Mouse (Mus musculus) hindbrain, embryonic 14.5 days (tissue): ENCODE data around the gene Arl4a. TPM values are rescaled to one million over a fixed set of nuclear protein-coding genes. Genes with fewer than 3 reads are reported as not detected.
A peak's percentile ranks its signal among the peaks of the same experiment; 100 is the strongest.

Experiments used
- ATAC-seq: fragments of 200-750 bp; cut with Nextera tagmentation; 2 replicates; pipeline ENCODE4 v1.8.0; 2017; ENCODE audit warnings: moderate number of reproducible peaks, mild to moderate bottlenecking, moderate TSS enrichment, moderate library complexity; ENCODE audit not compliant: low FRiP score
- DNase-seq: peaks from one replicate; pipeline ENCODE4 v3.0.0-alpha.2; 2015; ENCODE audit warnings: low spot score
- H3K27ac ChIP-seq: fragments of 300-500 bp; sonication (generic); 2 replicates; pipeline ENCODE4 v1.5.1; 2014; ENCODE audit warnings: mild to moderate bottlenecking, moderate library complexity
- H3K27me3 ChIP-seq: fragments of 300-500 bp; sonication (generic); 2 replicates; pipeline ENCODE4 v1.6.1; 2014; ENCODE audit warnings: mild to moderate bottlenecking, low read length, mixed read lengths; ENCODE audit not compliant: control insufficient read depth, insufficient read depth
- H3K36me3 ChIP-seq: fragments of 300-500 bp; sonication (generic); replicated peaks from 2 replicates; pipeline ENCODE4 v1.6.1; 2014; ENCODE audit not compliant: control insufficient read depth, insufficient read depth
- H3K4me1 ChIP-seq: fragments of 300-500 bp; sonication (generic); replicated peaks from 2 replicates; pipeline ENCODE4 v1.6.1; 2014; ENCODE audit warnings: antibody characterized with exemption, low read length, mixed read lengths; ENCODE audit not compliant: control insufficient read depth, insufficient read depth
- H3K4me2 ChIP-seq: fragments of 300-500 bp; sonication (generic); replicated peaks from 2 replicates; pipeline ENCODE4 v1.6.1; 2014; ENCODE audit warnings: mild to moderate bottlenecking, moderate library complexity
- H3K4me3 ChIP-seq: fragments of 300-500 bp; sonication (generic); replicated peaks from 2 replicates; pipeline ENCODE4 v1.5.1; 2014; ENCODE audit warnings: mild to moderate bottlenecking, low read length
- H3K9ac ChIP-seq: fragments of 300-500 bp; sonication (generic); 2 replicates; pipeline ENCODE4 v1.6.1; 2014
- H3K9me3 ChIP-seq: fragments of 300-500 bp; sonication (generic); 2 replicates; pipeline ENCODE4 v1.6.1; 2016; ENCODE audit warnings: low read length; ENCODE audit not compliant: control insufficient read depth
- WGBS: fragments of 180-500 bp; shearing (Covaris S2); extraction: QIAGEN DNeasy Blood & Tissue Kit; methylation state at CpG from one replicate; pipeline ENCODE4 v1.1.7; 2014; 5-methylcytosine and 5-hydroxymethylcytosine counted together
- polyA plus RNA-seq: library from polyadenylated mRNA; unstranded; fragments of >200 nt; fragmentation: Nextera tagmentation; extraction: Ambion mirVana; gene quantifications from 2 replicates; pipeline ENCODE4 v1.2.1, GENCODE M21; 2014

Arl4a gene
- polyA plus RNA-seq, 1 experiment from 2014 or later, result 150 TPM

GRCm38 (mm10) chr12:39956396-39956795 lies 81.4 kb downstream of the Arl4a start:
- DNase-seq (peak; percentile 82), ATAC-seq (peak; percentile 96)
- H3K36me3 ChIP-seq, result no peaks in the 10 kb centered on the region
- 12% methylated on average over 15 of the region's 15 CpGs for WGBS
- peak overlapping the region; percentile 21 for H3K4me3 ChIP-seq
- H3K4me2 ChIP-seq, result peak overlapping the region; percentile 51
- H3K9ac ChIP-seq, result peak overlapping the region; percentile 47
- no peaks in the 10 kb centered on the region for H3K27me3 ChIP-seq
- H3K4me1 ChIP-seq, result 0 out of 2 replicates have a peak, but pooled peaks cover 21% of the 10 kb centered on the region
- H3K27ac ChIP-seq, result peak overlapping the region; percentile 27
- no peaks in the 10 kb centered on the region for H3K9me3 ChIP-seq

Other genes with a start within 250 kb of the Arl4a start
- not detected in 2 replicates for gene Scin, start 96.2 kb upstream of the Arl4a start, polyA plus RNA-seq
- 0.10 TPM in 1 of 2 replicates, not detected in the other for gene Lsmem1, start 161.5 kb upstream of the Arl4a start, polyA plus RNA-seq
- gene Ifrd1, start 210.5 kb upstream of the Arl4a start, polyA plus RNA-seq, result 178 and 205 TPM in 2 replicates